Mouse (Mus musculus): ENCODE data around the gene Commd8.
A peak's percentile ranks its signal among the peaks of the same experiment; 100 is the strongest.

Commd8 gene

DNA sequence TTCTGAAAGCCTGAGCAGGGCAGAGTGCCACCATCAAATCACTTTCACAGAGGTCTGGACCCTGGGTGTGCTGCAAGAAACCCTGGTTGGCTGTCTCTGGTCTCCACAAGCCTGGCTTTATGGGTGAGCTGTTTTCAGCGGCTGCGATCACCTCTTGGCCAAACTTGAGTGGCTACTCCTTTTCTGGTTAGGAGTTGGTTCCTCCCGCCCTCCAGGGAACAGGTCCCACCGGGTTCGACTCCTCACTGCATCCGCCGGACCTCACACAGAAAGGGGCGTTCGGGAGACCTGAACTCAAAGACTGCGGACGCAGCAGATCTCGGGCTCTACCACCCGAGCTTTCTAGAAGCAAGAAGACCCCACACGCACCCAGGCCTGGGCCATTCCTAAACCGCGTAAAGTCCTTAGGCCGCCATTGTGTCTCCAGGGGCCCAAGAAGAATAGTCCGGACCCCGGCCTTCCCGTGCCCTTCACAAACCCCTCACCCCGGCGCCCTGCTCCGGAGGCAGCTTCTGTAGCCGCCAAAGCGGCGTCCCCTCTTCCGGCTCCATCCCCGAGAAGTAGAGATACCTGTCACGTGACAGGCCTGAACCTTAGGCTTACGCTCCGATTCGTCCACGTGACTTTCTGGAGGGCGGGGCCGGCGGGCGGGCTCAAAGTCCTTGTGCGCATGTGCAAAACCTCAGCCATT lies at the start of gene Commd8:
TSS of gene Commd8 (minus strand) at position 596 of the 691 bp plus-strand sequence.
- DNase-seq, result peak; percentile 96

DNA sequence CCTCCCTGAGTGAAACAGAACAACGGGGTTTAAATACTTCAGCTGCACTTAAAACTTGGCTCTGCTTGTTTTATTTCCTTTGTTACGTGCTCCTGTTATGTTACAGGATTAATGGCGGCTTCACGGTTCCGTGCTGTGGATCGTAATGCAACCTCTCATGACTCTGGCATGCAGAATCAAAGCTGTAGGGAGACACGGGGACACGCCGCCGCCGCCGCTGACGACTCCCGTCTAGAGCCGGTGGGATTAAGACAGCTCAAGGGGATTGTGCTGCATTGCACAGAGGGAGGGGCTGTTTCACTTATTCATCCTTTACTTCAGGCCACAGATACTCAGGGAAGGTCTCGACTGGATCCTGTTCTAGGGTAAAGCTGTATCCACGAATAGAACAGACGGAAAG lies 43.8 kb upstream of the Commd8 start:
- DNase-seq, result no peak

DNA sequence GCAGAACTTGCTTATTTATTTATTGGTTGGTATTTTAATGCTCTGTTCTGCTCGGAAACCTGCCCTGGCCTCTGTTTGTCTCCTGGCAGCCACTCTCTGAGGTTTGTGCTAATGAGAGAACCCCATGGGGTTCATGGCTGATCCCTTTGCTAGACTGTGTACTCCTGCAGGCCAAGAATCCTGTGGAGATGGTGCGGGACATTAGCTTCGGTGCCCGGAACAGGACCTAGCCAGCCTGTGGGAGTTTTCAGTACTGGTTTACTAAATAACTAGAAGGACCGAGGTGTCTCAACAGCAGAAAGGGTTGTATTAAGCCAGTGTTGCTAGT lies 42.8 kb upstream of the Commd8 start:
- no peak for DNase-seq

DNA sequence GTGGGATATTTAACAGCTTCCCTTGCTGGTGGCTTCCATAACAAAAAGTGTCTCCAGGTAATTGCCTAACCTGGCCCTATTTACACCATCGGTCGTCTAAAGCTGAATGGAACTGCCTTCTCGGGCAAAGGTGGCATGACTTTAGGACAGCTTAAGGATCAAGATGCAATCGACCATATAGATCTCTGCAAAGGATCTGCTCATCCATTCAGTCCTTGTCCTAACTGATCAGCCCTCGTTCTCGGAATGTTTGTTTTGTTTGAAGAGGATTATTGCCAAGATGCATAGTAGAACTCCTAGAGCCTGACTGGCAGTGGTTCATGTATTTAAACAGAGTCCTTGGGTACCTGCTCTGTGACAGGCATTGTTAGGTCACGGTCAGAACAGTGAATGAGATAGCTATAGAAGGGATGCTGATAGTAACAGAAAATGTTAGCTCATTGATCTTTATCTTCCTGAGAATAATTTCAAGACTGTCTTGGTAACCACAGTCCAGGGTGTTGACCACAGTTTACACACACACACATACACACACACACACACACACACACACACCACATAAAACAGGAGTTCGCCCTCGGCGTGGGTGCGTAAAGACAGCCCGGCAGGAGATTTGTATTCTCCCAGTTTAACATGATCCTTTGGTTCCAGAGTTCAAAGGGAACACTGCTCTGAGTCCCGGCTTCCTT lies 42.3 kb upstream of the Commd8 start:
- DNase-seq, result no peak

DNA sequence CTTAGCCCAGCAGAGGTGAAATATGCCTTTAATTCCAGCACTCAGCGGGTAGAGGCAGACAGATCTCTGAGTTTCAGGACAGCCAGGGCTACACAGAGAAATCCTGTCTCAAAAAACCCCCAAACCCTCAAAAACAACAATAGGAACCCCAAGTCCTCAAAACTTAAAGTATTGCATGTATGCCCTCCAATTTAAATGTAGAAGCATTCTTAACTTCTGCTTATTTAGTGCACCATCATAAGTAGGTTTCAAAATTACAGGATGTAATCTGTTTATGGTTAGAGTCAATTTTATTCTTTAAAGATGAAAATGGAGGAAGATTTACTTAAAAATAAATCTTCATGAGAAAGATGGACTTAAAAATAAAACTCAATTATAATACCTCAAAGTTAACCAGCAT lies 40.5 kb upstream of the Commd8 start:
- no peak for DNase-seq

DNA sequence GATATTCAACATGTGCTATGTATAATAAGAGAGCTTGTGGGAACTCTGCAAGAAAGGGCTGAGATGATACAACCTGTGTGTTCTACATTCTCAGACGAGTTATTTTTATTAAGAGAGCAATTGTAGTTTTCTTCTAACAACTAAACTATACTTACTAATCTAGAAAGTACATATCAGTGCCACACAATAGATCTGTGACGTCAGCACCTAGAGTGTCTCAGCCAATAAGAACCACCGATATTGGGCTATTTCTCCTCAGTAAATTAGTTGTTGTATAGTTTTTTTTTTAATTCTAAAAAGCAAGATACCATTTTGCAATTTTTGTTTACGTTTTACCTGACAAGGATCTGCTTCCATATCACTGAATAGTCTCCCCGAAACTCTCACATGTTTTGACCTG lies 37.3 kb upstream of the Commd8 start:
- DNase-seq, result no peak

DNA sequence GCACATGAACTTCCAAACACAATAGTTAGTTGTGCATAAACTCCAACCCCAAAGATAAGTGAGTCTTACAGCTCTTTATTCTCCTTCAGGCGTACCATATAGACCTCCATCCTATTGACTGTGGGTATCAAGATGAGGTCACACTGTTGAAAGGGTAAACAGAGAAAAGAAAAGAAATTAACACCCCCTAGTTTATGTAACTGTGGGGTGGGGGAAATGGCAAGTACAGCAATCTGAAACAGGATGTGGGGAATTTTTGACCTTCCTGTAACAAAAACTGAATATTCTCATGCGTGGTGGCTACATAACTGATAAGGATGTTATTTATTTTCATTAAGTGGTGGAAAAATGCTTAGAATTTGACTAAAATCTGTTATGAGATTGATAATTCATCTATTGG lies 36.5 kb upstream of the Commd8 start:
- no peak for DNase-seq

DNA sequence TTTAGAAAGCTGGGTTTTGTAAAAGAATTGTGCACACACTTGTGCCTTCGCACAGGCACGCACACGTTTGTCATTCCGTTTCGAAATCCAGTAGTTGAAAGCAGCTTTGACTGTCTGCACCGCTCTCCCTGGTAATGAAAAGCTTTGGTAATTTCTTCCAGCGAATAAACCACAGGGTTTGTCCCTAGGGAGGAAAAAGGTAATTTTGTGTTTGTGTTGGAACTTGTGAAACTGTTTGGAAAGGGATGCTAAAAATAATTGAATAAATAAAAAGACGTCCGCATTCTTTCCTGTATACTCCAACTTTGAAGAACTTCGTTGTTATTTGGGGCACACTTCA lies 35.7 kb upstream of the Commd8 start:
- DNase-seq, result no peak

DNA sequence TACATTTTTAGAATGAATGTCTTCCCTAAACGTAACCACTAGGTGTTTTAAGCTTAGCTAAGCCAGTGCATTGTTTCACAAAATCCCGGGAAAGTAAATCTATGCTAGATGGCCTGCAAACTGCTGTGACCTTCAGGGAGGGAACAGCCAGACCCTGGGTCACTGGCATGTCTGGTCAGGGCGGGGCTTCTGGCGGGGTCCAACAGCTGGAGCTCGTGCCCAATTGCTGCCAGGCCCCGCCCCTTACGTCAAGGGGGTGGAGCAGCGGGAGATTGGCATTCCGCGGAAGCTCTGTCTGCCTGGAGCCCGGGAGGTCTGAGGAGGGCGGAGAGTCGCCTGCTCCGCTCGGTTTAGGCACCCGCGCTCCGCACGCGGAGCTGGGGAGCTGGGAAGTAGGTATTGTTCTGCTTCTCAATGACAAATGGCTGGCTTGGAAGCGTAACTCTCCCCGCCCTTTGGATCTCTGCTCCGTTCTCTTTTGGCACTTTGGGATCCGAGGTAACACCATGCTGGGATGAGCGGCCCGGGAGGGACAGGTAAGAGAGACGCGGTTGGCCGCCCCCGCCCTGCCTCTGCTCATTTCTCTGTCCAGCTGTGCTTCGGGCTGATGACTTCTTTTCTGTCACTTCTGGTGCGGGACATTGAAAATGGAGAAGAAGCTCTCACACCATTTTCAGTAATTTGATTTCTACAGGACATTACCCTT lies 35.2 kb upstream of the Commd8 start:
- peak; percentile 83 for DNase-seq

DNA sequence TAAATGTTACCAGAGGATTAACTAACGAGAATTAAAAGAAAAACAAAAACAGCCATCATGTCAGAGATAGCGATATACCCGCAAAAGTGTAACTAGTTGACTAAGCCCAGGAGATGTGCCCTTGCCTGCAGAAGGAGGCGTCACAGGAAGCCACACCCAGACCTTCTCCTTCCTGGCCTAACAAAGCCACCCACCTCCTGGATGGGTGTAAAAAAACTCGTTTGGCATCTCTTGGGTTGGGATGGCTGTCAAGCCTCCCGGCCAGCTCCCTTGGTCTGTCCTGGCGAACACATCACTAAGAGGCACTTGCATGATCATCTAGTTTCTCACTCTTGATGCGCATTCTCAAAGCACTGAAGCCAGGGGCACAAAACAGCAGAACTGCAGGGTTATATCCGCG lies 34.0 kb upstream of the Commd8 start:
- no peak for DNase-seq

DNA sequence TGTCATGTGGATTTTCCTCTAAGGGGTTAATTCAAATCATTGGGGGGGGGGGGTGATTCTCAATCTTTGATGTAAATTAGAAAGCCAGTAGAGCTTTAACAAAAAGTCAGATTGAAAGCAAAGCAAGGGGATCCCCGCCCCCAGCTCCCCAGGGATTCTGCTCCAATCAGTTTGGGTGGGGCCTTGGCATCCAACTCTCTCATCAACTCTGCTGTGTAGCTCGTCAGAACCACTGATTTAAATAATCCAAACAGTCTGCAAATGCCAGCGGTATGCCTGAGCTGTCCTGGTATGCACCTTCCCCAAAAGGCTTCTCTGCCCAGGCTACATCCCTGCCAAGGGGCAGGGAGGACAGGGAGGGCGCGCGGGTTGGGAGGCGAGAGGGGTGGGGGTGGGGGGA lies 33.6 kb upstream of the Commd8 start:
- DNase-seq, result no peak

DNA sequence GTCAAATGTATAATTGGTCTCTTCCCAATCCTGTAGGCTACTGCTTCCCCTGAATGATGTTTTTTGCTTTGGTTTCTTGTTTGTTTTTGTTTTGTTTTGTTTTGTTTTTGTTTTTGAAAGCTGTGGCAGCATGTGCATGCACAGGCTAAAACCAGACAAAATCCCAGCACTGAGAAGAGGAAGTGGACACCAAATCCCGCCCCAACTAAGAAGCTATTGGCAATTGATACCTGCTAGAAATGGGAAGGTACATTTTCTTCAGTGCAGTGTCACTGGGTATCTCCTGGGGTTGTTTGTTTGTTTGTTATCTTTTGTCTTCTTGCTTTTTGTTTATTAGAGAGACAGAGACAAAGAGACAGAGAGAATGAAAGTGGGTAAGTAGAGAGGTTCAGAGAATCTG lies 27.5 kb upstream of the Commd8 start:
- DNase-seq, result no peak

DNA sequence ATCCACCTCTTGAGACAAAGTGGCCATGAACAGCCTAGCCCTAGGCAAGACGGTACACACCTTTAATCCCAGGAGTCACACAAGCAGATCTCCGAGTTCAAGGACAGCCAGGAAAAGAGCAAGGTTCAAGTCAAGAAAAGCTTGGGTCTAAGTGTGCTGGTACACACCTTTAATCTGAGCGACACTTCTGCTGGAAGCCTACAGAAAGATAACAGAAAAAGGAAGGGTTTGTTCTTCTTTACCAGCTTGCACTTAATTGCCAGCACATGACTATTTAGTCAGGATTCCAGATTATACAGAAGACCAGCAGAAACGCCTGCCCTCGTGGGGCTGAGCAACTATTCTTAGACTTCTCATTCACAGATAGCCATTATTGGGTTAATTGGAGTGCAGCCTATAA lies 23.9 kb upstream of the Commd8 start:
- no peak for DNase-seq

DNA sequence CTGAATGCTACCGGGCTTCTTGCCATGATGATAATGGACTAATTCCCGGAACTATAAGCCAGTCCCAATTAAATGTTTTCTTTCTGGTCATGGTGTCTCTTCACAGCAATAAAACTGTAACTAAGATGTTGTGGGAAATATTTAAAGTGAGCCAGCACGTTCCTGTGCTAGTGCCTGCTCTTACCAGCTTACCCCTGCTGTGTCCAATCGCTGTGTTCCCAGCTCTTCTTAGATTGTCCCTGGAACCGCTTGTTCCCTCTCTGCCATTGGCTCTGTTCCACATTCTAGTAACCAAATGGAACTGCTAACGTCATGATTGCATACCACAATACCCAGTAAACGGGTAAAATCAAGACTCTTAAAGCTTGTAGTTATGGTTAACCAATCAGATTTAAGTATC lies 23.2 kb upstream of the Commd8 start:
- no peak for DNase-seq

DNA sequence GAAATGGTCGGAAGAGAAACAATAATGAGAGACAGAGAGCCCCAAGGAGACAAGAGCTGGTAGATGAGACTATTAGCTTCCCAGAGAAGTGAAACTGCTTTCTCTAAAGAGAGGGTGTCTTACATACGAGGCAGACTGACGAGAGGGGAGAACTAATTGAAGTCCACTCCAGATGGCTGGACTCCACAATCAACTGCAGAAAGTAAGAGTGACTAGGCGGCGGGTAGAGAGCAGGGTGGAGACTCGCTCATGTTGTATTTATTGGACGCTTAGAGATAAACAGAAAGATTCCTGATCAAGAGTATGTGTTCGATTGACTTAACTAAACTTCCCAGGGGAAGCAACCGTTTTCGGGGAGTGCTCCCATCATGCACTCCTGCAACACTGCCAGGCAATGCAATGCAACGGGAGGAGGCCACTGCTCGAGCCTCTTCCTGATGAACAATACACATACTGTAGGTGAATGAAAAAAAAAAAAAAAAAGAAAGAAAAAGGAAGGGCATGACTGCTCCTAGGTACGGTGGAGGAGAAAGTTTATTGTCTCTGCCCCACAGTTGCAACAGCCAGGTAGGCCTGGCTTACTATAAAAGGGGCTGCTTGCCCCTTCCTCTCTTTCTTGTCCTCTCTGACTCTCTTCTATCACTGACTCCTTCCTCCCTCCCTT lies 16.6 kb upstream of the Commd8 start:
- no peak for DNase-seq

DNA sequence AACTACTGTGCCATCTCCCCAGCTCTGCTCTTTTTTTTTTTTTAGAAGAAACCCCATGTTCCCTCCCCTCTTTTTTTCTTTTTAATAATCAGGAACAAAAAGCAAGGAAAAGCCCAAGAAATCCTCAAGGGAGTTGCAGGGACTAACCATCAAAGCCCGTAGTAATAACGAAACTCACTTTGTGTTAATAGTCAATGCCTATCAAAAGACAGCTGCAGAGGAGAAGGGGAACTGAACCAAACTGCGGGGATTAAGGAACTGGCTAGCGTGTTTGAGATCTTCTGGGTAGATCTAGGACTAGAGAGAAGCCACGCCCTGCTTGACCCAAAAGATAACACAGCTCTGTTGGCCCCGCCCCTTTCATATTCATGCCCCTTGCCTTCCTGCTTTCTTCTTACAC lies 15.9 kb upstream of the Commd8 start:
- DNase-seq, result no peak

DNA sequence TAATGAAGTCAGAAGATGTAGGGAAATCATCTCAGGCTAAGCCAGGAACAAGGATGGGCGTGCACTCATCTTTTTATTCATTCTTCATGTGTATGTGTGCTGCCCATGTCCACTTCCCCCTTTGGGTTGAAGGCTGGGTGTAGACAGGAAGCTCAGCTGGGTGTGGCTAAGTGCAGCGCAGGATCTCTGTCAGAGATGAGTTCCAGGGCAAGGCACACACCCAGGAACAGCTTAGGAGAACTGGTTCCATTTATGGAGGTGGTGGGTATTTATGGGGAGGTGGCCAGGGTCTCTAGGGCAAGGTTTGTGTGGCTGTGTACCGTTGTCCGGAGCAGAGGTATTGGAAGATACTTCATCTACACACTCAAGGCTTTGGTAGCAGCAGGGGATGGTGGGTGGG lies 14.8 kb upstream of the Commd8 start:
- no peak for DNase-seq

DNA sequence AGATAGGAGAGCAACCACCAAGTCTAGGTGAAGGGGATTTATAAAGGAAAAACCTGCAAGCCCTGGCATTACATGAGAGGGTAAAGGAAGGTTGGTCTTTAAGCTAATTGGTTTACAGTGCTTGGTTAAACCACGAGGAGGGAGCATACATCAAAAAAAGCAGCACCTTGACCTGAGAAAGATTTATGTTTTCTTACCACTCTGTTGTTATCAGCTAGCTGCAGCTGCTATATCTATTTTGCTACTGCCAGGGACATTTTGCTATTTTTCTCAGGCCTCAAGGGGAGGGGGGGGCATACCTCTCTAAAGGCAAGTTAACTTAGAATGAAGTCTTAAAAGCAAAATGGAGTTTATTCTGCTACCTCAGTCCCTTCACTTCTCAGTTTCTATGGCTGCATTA lies 13.2 kb upstream of the Commd8 start:
- no peak for DNase-seq

DNA sequence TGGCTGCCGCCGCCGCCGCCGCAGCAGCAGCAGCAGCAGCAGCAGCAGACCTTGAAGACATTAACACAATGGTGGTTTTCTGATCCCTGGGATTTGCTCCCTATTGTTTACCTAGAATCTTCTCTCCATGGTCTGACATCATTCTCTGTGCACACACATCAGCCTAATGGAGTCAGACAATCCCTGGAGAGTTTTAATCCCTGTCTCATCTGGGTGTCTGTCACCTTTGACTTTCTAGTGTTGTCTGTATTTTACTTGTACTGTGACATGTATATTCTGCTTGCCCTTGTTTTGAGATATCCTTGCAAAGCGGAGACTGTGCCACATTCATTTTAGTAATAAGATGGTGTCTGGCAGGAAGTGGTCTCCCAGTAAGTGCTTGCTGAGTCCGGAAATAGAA lies 7.5 kb upstream of the Commd8 start:
- no peak for DNase-seq

DNA sequence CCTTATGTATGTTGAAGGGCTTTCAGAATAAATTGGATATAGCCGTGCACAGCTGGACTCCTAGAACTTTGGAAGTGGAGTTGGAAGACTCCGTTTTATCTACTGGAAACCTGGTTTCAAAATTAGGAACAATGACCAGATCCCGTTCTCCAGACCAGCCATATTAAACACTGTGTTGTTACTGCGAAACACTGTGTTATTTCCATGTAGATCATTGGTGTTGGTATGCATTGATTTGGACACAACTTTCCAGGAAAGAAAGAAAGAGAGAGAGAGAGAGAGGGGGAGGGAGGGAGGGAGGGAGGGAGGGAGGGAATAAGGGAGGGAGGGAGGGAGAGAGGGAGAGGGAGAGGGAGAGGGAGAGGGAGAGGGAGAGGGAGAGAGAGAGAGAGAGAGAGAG lies 7.1 kb upstream of the Commd8 start:
- no peak for DNase-seq

DNA sequence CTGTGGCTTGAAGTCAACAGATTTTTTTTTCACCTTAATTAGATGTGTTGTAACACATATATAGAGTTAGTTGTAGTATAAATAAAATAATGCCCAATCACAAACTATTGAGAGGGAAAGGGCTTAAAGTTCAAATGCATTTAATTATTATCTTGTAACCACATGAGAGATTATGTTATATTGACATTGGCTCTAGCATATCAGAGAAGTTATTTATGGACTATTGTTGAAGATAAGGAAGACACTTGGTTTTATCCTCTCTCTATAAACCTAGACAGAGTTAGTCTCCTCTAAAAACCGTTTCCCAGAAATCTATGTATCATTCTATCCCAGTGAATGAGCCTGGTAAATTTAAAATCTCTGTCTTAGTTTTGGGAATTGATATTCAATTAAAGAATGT lies 5.5 kb upstream of the Commd8 start:
- no peak for DNase-seq

DNA sequence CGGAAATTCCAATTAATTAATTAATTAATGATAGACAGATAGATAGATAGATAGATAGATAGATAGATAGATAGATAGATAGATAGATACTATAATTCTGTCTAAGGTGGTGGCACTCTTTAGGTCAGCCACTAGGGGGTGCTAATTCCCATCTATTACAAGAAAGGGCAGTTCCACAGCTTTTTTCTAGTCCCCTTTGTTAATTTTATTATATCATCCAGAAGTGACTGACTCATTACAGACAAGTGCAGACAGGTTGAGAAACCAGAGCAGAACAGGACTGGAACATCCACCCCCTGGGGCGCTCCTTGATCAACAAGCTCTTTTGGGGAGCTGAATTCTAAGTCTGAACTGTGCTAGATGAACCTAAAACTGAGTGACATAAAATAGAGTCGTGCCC lies 4.7 kb upstream of the Commd8 start:
- no peak for DNase-seq

DNA sequence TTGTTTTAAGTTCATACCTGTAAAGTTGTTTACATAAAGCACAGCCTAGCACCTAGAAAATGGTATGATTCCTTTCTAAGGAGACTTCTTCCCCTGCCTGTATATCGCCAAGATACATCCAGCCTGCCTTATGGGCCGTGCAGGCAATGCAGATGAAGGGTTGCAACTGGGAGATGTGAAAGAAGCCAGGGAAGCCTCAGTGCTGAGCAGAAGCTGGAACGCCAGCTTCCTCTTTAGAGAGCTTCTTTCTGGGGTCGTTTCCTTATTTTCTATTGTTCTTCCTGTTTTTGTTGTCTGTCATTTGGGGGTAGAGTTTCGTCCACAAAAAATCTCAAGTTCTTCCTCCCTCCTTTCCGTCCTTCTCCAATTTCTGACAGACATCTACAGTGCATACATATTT lies 2.1 kb upstream of the Commd8 start:
- peak; percentile 48 for DNase-seq

DNA sequence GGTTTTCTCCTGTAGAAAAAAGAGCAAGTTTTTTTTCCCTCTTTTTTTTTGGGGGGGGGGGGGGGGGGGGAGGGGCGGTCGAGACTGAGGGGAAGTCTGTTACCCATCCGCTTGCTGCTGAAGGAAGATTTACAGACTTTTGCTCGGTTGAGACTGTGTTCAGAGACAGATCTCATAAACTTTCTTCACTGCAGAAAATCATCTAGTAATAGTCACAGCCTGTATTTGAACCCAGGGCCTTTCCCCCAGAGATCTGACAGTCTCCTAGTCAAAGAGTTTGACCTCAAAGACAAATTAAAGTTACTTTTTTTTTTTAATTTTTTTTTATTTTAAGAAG lies 264 bp upstream of the Commd8 start:
- DNase-seq, result no peak
